Mouse (Mus musculus) liver, adult 2 months (tissue): ENCODE data around the gene Psmc2.

ENCODE experiments used
- CTCF ChIP-seq: fragments of 200-500 bp; IDR thresholded peaks from 2 replicates; pipeline ENCODE4 v1.5.1; 2011; ENCODE audit warnings: low read depth, low read length, control low read depth
- POLR2A ChIP-seq: fragments of 200-500 bp; IDR thresholded peaks from 2 replicates; pipeline ENCODE4 v1.6.1; 2011; ENCODE audit warnings: low read length, control low read depth; ENCODE audit not compliant: insufficient read depth; ENCODE audit errors: extremely low read depth

GRCm38 (mm10) chr5:21846616-21847290 lies 61.7 kb downstream of the Psmc2 start:
- no peak for TF ChIP-seq POLR2A
- no peak for TF ChIP-seq CTCF
